Mouse (Mus musculus) brain, embryonic 14.5 days (tissue): ENCODE data around the gene Rdh1. TPM values are rescaled to one million over a fixed set of nuclear protein-coding genes. Genes with fewer than 3 reads are reported as not detected.
A peak's percentile ranks its signal among the peaks of the same experiment; 100 is the strongest.

Source experiments
- DNase-seq: peaks from one replicate; pipeline ENCODE4 v3.0.0-alpha.2; 2011; ENCODE audit warnings: low read depth
- CTCF ChIP-seq: fragments of 200-500 bp; IDR thresholded peaks from 2 replicates; pipeline ENCODE4 v1.5.1; 2012; ENCODE audit warnings: inconsistent platforms, mild to moderate bottlenecking, moderate library complexity, borderline replicate concordance; ENCODE audit not compliant: insufficient read depth, insufficient read length; ENCODE audit errors: extremely low read depth
- POLR2A ChIP-seq: fragments of 200-500 bp; IDR thresholded peaks from 2 replicates; pipeline ENCODE4 v1.6.1; 2012; ENCODE audit warnings: mild to moderate bottlenecking, inconsistent platforms, borderline replicate concordance; ENCODE audit not compliant: poor library complexity, insufficient read depth, insufficient read length, severe bottlenecking; ENCODE audit errors: extremely low read depth
- polyA plus RNA-seq: library from polyadenylated mRNA; depleted of rRNA; stranded (reverse); fragments of >200 nt; gene quantifications from 2 replicates; pipeline ENCODE4 v1.2.3, GENCODE M21; 2012; rRNA removed

Gene Rdh1
- polyA plus RNA-seq, result 0.06 and 0.12 TPM in 2 replicates

- TF ChIP-seq POLR2A (no peak), CTCF (no peak)
- DNase-seq, result no peak
Observed at GRCm38 (mm10) chr10:127759181-127760110, at the start of gene Rdh1, which contains the start of gene Rdh16f1. TSS of gene Rdh1 (plus strand) at chr10:127759721. TSS of gene Rdh16f1 (plus strand) at chr10:127759787.

GRCm38 (mm10) chr10:127710331-127710730 is 49.2 kb upstream of the Rdh1 start:
- DNase-seq, result no peak

GRCm38 (mm10) chr10:127712736-127713135 is 46.8 kb upstream of the Rdh1 start:
- TF ChIP-seq POLR2A (no peak), CTCF (no peak)
- no peak for DNase-seq

More at GRCm38 (mm10) chr10:127710331-127710730, 49.2 kb upstream of the Rdh1 start:
- no peak for TF ChIP-seq POLR2A
- TF ChIP-seq CTCF, result no peak

- DNase-seq, result peak; percentile 63
- TF ChIP-seq CTCF, result no peak
- TF ChIP-seq POLR2A, result no peak
Observed at GRCm38 (mm10) chr10:127721671-127722418, 37.7 kb upstream of the Rdh1 start.

GRCm38 (mm10) chr10:127724178-127724577 is 35.3 kb upstream of the Rdh1 start, which contains the start of gene Tac2:
TSS of gene Tac2 (plus strand) at chr10:127724478.
- DNase-seq, result no peak
- no peak for TF ChIP-seq CTCF
- no peak for TF ChIP-seq POLR2A

- DNase-seq, result no peak
- TF ChIP-seq CTCF, result no peak
- no peak for TF ChIP-seq POLR2A
Observed at GRCm38 (mm10) chr10:127725136-127725535, 34.4 kb upstream of the Rdh1 start.

GRCm38 (mm10) chr10:127728437-127728836 is 31.1 kb upstream of the Rdh1 start:
- DNase-seq, result peak; percentile 26
- TF ChIP-seq POLR2A (no peak), CTCF (no peak)

- TF ChIP-seq CTCF (no peak), POLR2A (no peak)
- no peak for DNase-seq
Observed at GRCm38 (mm10) chr10:127730285-127730932, 29.1 kb upstream of the Rdh1 start.

- peak; percentile 67 for DNase-seq
- TF ChIP-seq POLR2A (no peak), CTCF (no peak)
Observed at GRCm38 (mm10) chr10:127730933-127731310, 28.6 kb upstream of the Rdh1 start.

GRCm38 (mm10) chr10:127731397-127731796 is 28.1 kb upstream of the Rdh1 start:
- no peak for TF ChIP-seq POLR2A
- TF ChIP-seq CTCF, result no peak
- no peak for DNase-seq

GRCm38 (mm10) chr10:127734434-127734833 is 25.1 kb upstream of the Rdh1 start:
- TF ChIP-seq POLR2A (no peak), CTCF (peak; percentile 62)
- DNase-seq, result peak; percentile 65

GRCm38 (mm10) chr10:127736266-127736665 is 23.3 kb upstream of the Rdh1 start:
- TF ChIP-seq CTCF (no peak), POLR2A (no peak)

More at GRCm38 (mm10) chr10:127736266-127736665, 23.3 kb upstream of the Rdh1 start:
- DNase-seq, result no peak
